Mouse (Mus musculus): ENCODE data around the gene Akap8l. TPM values are rescaled to one million over a fixed set of nuclear protein-coding genes. Genes with fewer than 3 reads are reported as not detected.

Akap8l gene
- polyA plus RNA-seq, 1 experiment from 2014 or later: 93.0 TPM

GRCm38 (mm10) chr17:32327501-32327900 is 22.9 kb downstream of the Akap8l start:
- DNase-seq (ENCODE audit: low spot score): no peak
- H3K36me3 ChIP-seq (replicated peaks): peaks cover 99% of the 10 kb centered on the region

GRCm38 (mm10) chr17:32322809-32323208 is 27.6 kb downstream of the Akap8l start:
- Histone ChIP-seq H3K4me3 (peak overlapping the region; percentile 89; the same call in 1 of the 2 replicates), H3K27me3 (replicated peaks; ENCODE audit: low read depth, poor library complexity, severe bottlenecking) (no peaks in the 10 kb centered on the region), H3K9me3 (no peaks in the 10 kb centered on the region), H3K27ac (replicated peaks) (no peak overlapping the region), H3K4me1 (peaks cover 21% of the 10 kb centered on the region), H3K36me3 (replicated peaks) (peaks cover 62% of the 10 kb centered on the region)
- DNase-seq (ENCODE audit: low spot score): no peak
- WGBS: 94% methylated on average over 1 of the region's 1 CpGs

More at GRCm38 (mm10) chr17:32327501-32327900, 22.9 kb downstream of the Akap8l start:
- H3K27ac ChIP-seq (replicated peaks): no peak overlapping the region
- H3K4me1 ChIP-seq: peaks cover 4% of the 10 kb centered on the region
- H3K9me3 ChIP-seq: no peaks in the 10 kb centered on the region
- H3K4me3 ChIP-seq: no peak overlapping the region
- no peaks in the 10 kb centered on the region for H3K27me3 ChIP-seq (replicated peaks; ENCODE audit: low read depth, poor library complexity, severe bottlenecking)

GRCm38 (mm10) chr17:32321836-32322235 is 28.6 kb downstream of the Akap8l start:
- H3K36me3 ChIP-seq (replicated peaks): peaks cover 62% of the 10 kb centered on the region
- no peaks in the 10 kb centered on the region for H3K9me3 ChIP-seq
- H3K27me3 ChIP-seq (replicated peaks; ENCODE audit: low read depth, poor library complexity, severe bottlenecking): no peaks in the 10 kb centered on the region
- no peak for DNase-seq (ENCODE audit: low spot score)
- H3K4me1 ChIP-seq: peaks cover 21% of the 10 kb centered on the region
- H3K27ac ChIP-seq (replicated peaks): peak overlapping the region; percentile 96
- WGBS: 27% methylated on average over 6 of the region's 6 CpGs
- H3K4me3 ChIP-seq: peak overlapping the region; percentile 89

GRCm38 (mm10) chr17:32321390-32321734 is 29.0 kb downstream of the Akap8l start:
- H3K36me3 ChIP-seq (replicated peaks): peaks cover 62% of the 10 kb centered on the region
- H3K27me3 ChIP-seq (replicated peaks; ENCODE audit: low read depth, poor library complexity, severe bottlenecking): no peaks in the 10 kb centered on the region

GRCm38 (mm10) chr17:32320597-32321389 is 29.6 kb downstream of the Akap8l start, which contains the start of gene Akap8:
Gene Akap8 (minus strand): TSS chr17:32321238.
- WGBS: under 1% methylated on average over 83 of the region's 83 CpGs
- H3K36me3 ChIP-seq (replicated peaks): peaks cover 62% of the 10 kb centered on the region

More at GRCm38 (mm10) chr17:32321390-32321734, 29.0 kb downstream of the Akap8l start:
- Histone ChIP-seq H3K4me3 (peak overlapping the region; percentile 89), H3K9me3 (no peaks in the 10 kb centered on the region), H3K27ac (replicated peaks) (peak overlapping the region; percentile 96), H3K4me1 (peaks cover 21% of the 10 kb centered on the region)
- 0% methylated on average over 23 of the region's 23 CpGs for WGBS
- no peak for DNase-seq (ENCODE audit: low spot score)

GRCm38 (mm10) chr17:32319950-32320349 is 30.5 kb downstream of the Akap8l start:
- Histone ChIP-seq H3K36me3 (replicated peaks) (peaks cover 62% of the 10 kb centered on the region), H3K27me3 (replicated peaks; ENCODE audit: low read depth, poor library complexity, severe bottlenecking) (no peaks in the 10 kb centered on the region), H3K4me1 (peaks cover 21% of the 10 kb centered on the region), H3K27ac (replicated peaks) (peak overlapping the region; percentile 96), H3K4me3 (peak overlapping the region; percentile 89), H3K9me3 (no peaks in the 10 kb centered on the region)
- no peak for DNase-seq (ENCODE audit: low spot score)
- under 1% methylated on average over 7 of the region's 7 CpGs for WGBS

More at GRCm38 (mm10) chr17:32320597-32321389, 29.6 kb downstream of the Akap8l start, which contains the start of gene Akap8:
- Histone ChIP-seq H3K4me3 (peak within 1 kb of the TSS; percentile 89), H3K4me1 (peaks cover 21% of the 10 kb centered on the region), H3K9me3 (no peaks in the 10 kb centered on the region), H3K27me3 (replicated peaks; ENCODE audit: low read depth, poor library complexity, severe bottlenecking) (no peaks in the 10 kb centered on the region), H3K27ac (replicated peaks) (peak within 1 kb of the TSS; percentile 96)
- DNase-seq (ENCODE audit: low spot score): peak; percentile 99

- DNase-seq (ENCODE audit: low spot score): no peak
- H3K36me3 ChIP-seq (replicated peaks): peaks cover 62% of the 10 kb centered on the region
- peaks cover 20% of the 10 kb centered on the region for H3K4me1 ChIP-seq
- 93% methylated on average over 3 of the region's 3 CpGs for WGBS
- no peak overlapping the region for H3K27ac ChIP-seq (replicated peaks)
- H3K9me3 ChIP-seq: no peaks in the 10 kb centered on the region
- H3K27me3 ChIP-seq (replicated peaks; ENCODE audit: low read depth, poor library complexity, severe bottlenecking): no peaks in the 10 kb centered on the region
- no peak overlapping the region for H3K4me3 ChIP-seq
Measured at GRCm38 (mm10) chr17:32317708-32318107, 32.7 kb downstream of the Akap8l start.

GRCm38 (mm10) chr17:32317032-32317431 is 33.4 kb downstream of the Akap8l start:
- H3K4me3 ChIP-seq: no peak overlapping the region
- no peaks in the 10 kb centered on the region for H3K9me3 ChIP-seq
- peaks cover 67% of the 10 kb centered on the region for H3K36me3 ChIP-seq (replicated peaks)
- 93% methylated on average over 8 of the region's 8 CpGs for WGBS
- no peaks in the 10 kb centered on the region for H3K27me3 ChIP-seq (replicated peaks; ENCODE audit: low read depth, poor library complexity, severe bottlenecking)
- H3K27ac ChIP-seq (replicated peaks): no peak overlapping the region
- peaks cover 13% of the 10 kb centered on the region for H3K4me1 ChIP-seq
- DNase-seq (ENCODE audit: low spot score): no peak

GRCm38 (mm10) chr17:32315560-32315959 is 34.8 kb downstream of the Akap8l start:
- Histone ChIP-seq H3K4me3 (no peak overlapping the region), H3K27me3 (replicated peaks; ENCODE audit: low read depth, poor library complexity, severe bottlenecking) (no peaks in the 10 kb centered on the region), H3K36me3 (replicated peaks) (peaks cover 81% of the 10 kb centered on the region), H3K9me3 (no peaks in the 10 kb centered on the region), H3K27ac (replicated peaks) (no peak overlapping the region), H3K4me1 (peaks cover 10% of the 10 kb centered on the region)
- no peak for DNase-seq (ENCODE audit: low spot score)
- 95% methylated on average over 5 of the region's 5 CpGs for WGBS

GRCm38 (mm10) chr17:32313892-32314291 is 36.5 kb downstream of the Akap8l start:
- Histone ChIP-seq H3K27ac (replicated peaks) (no peak overlapping the region), H3K36me3 (replicated peaks) (peaks cover 98% of the 10 kb centered on the region), H3K27me3 (replicated peaks; ENCODE audit: low read depth, poor library complexity, severe bottlenecking) (no peaks in the 10 kb centered on the region), H3K4me1 (peaks cover under 1% of the 10 kb centered on the region; the same call in 1 of the 2 replicates), H3K9me3 (no peaks in the 10 kb centered on the region), H3K4me3 (no peak overlapping the region)
- DNase-seq (ENCODE audit: low spot score): no peak
- WGBS: 85% methylated on average over 5 of the region's 5 CpGs

- H3K27me3 ChIP-seq (replicated peaks; ENCODE audit: low read depth, poor library complexity, severe bottlenecking): no peaks in the 10 kb centered on the region
- H3K4me1 ChIP-seq: no peaks in the 10 kb centered on the region
- no peaks in the 10 kb centered on the region for H3K9me3 ChIP-seq
- WGBS: 96% methylated on average over 8 of the region's 8 CpGs
- no peak overlapping the region for H3K4me3 ChIP-seq
- peaks cover 100% of the 10 kb centered on the region for H3K36me3 ChIP-seq (replicated peaks)
- DNase-seq (ENCODE audit: low spot score): no peak
- no peak overlapping the region for H3K27ac ChIP-seq (replicated peaks)
Measured at GRCm38 (mm10) chr17:32312801-32313200, 37.6 kb downstream of the Akap8l start.

GRCm38 (mm10) chr17:32307963-32308362 is 42.4 kb downstream of the Akap8l start:
- 94% methylated on average over 4 of the region's 4 CpGs for WGBS
- Histone ChIP-seq H3K27ac (replicated peaks) (no peak overlapping the region), H3K36me3 (replicated peaks) (peaks cover 100% of the 10 kb centered on the region), H3K27me3 (replicated peaks; ENCODE audit: low read depth, poor library complexity, severe bottlenecking) (no peaks in the 10 kb centered on the region), H3K9me3 (no peaks in the 10 kb centered on the region), H3K4me1 (no peaks in the 10 kb centered on the region), H3K4me3 (no peak overlapping the region)
- DNase-seq (ENCODE audit: low spot score): no peak

GRCm38 (mm10) chr17:32298125-32298524 is 52.3 kb downstream of the Akap8l start:
- Histone ChIP-seq H3K27me3 (replicated peaks; ENCODE audit: low read depth, poor library complexity, severe bottlenecking) (no peaks in the 10 kb centered on the region), H3K4me3 (no peak overlapping the region), H3K4me1 (no peaks in the 10 kb centered on the region), H3K9me3 (no peaks in the 10 kb centered on the region), H3K36me3 (replicated peaks) (peaks cover 3% of the 10 kb centered on the region), H3K27ac (replicated peaks) (no peak overlapping the region)
- 84% methylated on average over 1 of the region's 1 CpGs for WGBS
- DNase-seq (ENCODE audit: low spot score): no peak
